Mouse (Mus musculus): ENCODE measurements around the gene Gabrp.

Gene Gabrp

DNA sequence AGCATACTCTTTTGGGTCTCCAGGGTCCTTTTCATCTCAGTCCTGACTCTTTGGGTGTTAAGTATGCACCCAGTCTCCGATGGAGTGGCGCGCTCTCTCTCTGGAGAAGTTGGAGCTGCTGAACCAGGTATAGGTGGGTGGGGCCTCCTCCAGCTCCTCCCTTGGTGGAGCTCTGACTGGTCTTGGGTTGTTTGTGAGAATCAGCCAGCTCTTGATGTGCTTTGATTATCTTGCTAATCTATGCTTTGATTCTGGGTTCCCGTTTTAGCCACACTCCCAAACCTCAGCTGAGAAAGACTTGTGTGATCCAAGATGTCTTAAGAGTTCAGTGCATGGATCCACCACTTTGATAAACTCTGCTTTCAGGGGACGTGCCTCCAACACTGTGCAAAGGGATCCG lies at the start of gene Gabrp:
Gene Gabrp (minus strand): TSS at position 101 of the 400 bp plus-strand sequence.
- no peak for DNase-seq (ENCODE audit: low spot score)

DNA sequence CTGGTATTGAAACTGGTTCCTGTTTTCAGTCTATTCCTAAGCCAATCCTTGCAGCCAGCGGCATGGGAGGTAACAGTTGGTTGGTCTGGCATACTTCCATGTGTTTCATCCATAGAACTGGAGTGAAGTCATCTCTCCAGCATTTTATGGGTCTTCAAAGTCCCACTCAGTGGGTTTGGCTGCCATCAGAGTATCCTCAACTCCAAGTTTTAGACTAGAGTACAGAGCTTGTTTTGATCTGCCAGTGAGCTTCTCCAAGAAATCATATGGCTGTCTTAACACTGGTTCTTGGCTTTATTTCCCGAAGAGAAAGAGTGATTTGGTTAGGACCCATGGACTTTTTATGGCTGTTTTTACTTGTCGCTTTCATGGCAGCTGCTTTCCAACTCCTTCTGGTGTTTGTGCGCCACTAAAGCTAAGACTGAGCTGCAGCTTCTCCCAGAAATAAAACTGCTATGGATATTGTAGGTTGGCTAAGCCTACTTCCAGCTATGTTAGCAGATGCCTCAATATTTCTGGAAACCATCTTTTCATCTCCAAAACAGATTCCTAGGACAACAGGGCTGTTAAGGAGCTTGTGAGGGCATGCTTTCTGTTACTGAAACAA lies 48.5 kb upstream of the Gabrp start:
- peak; percentile 5 for DNase-seq (ENCODE audit: low spot score)

DNA sequence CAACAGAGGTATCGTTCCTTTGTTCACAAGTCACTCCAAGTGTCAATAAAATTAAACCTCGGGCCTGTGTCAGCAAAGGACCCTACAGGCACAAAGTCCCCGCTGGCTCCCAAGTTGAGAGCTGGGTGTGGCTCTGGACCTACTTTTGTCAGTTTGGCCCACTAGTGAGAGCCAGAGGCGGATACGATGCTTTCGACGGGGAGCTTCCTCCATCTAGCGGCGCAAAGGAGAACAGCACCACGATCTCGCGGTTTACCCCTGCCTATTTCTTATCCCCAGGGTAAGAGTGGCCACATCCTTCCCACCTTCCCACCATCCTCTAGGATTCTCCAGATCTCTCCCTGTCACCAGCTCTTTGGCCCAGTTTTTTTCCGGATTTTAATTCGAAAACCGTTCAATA lies 35.5 kb upstream of the Gabrp start:
- DNase-seq (ENCODE audit: low spot score) = peak; percentile 74

DNA sequence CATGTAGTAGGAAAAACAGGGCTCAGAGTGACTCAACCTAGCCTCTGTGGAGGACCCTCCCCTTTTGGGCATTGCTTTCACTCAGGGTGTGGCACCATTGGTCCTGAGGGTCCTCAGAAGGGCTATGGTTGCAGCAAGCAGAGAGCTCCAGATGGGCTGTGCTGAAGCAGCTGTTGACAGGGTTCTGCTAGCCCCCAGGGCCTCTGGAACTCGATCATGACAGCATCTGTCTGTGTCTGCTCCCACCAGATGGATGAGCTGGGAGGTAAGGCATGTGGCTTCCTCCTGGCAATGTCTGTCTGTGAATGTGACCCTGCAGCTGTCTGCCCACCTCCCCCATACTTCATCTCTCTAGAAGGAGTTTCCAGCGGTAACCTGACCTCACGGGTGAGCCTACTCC lies 29.0 kb upstream of the Gabrp start:
- no peak for DNase-seq (ENCODE audit: low spot score)

DNA sequence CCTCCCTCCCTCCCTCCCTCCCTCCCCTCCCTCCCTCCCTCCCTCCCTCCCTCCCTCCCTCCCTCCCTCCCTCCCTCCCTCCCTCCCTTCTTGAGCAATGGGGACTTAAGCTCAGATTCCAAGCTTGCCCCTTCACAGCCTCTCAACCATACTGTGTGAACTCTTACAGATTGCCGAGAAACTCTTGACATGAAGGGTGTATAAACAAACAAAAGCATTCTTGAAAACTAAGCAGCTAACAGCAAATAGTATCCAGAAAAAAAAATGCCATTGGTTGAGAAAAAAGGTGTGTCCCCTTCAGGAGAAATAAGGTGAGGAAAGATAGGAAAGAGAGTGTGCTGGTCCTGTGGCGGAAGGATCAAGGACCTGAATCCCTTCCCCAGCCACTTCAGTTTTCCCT lies 24.4 kb upstream of the Gabrp start:
- no peak for DNase-seq (ENCODE audit: low spot score)

DNA sequence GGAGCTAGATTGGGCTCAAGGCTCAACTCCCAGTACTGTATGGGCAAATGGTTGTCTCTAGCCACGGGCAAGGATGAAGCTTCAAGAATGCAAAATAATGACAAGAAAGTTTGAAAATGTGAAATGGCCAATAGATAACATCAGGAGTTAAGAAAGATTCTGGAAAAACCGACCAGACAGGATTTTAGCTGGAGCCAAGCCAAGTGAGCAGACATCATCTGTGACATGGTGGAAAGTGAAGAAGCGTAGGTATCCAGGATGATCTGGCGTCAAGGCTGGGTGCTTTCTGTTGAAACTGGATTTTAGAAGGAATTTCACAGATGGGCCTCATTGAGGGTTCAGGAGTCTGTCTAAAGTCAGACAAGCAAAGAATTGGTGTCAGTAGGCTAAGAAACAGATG lies 20.2 kb upstream of the Gabrp start, which contains the start of gene D130052B06Rik:
Gene D130052B06Rik (plus strand): TSS at position 317 of the 400 bp plus-strand sequence.
- DNase-seq (ENCODE audit: low spot score) = no peak

DNA sequence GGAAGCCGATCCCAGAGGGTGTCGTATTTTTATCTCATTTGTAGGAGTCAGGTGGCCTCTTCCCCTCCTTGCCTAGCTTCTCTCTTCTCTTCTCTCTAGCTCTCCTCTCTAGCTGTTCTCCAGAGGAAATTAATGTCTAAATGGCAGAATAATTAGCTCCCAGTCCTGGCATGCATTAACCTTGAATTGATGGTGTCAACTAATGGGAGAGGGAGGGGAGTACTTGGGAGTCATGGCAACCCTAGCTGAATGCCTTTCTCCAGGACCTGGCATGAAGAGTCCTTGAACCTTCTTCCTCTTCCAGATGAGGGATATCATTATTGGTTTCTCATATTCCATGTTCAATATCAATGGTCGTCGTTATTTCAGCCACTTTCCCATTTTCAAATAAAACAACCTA lies 17.9 kb upstream of the Gabrp start:
- DNase-seq (ENCODE audit: low spot score) = no peak

DNA sequence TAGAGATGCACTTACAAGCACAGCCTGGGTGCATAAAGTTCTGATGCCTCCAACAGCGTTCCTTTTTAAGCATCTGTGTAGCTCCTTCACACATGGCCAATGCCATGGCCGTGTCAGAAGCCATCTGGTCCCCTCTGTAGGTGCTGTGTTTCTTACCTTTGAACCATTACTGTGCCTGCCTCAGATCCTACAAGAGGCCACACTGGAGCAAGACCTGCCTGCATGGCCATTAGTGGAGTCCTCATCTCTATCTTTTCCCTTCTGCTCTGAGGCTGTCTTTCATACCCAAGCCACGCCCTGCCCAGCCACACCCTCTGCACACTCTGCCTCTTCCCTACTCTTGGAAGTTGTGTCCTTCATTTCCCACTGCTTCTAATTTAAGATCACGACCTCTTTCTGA lies 14.1 kb upstream of the Gabrp start:
- DNase-seq (ENCODE audit: low spot score) = no peak

DNA sequence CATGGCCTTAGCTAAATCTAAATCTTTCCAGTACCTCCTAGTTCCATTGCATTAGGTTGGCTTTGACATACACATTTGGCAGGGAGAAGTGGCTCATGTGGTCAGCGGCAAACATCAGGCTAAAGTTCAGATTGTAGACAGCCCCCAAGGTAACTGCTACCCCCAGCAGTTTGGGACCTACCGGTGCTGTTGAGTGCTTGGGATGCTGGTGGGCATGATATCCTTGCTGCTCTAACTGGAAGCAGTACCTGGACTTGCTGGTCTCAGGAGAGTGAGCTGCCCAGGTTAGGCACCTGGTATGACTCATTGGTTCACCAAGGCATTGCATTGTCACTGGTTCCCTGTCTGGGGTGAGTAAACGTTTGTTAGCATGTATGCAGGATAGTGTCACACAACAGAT lies 12.0 kb upstream of the Gabrp start:
- DNase-seq (ENCODE audit: low spot score) = no peak

DNA sequence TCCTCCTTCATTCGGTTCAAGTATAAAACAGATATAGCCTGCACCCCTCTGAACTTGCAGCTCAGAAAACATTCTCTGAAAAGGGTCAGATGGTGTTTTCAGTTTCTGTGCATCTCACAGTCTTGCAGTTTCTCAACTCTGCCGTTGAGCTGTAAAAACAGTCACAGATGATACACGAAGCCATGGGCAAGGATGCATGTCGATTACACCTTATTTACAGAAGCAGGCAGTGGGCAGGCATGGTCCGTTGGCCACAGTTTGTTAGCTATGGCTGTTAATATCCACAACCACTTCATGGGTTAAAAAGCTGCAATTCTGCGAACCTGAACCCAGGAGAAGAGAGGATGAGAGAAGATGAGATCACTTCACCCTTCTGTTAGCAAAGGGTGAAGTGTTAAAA lies 7.9 kb upstream of the Gabrp start:
- no peak for DNase-seq (ENCODE audit: low spot score)

DNA sequence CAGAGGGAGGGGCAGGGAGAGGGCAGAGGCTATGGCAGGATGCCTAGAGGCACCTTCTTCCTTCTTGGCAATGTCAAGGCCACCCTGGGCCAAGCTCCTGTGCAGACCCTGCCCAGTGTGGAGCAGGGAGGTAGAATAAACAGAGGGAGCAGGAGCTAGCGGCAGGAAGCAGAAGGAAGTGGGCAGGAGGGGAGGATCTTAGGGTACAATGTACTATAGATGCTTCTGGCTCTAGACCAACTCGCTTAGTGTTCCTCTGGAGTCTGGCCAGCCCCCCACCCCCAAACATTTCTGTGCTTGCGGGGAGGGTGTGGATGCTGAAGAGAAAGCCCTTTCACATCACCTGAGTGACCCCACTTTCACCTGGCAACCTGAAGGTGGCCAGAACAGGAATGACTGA lies 862 bp upstream of the Gabrp start:
- DNase-seq (ENCODE audit: low spot score) = no peak

DNA sequence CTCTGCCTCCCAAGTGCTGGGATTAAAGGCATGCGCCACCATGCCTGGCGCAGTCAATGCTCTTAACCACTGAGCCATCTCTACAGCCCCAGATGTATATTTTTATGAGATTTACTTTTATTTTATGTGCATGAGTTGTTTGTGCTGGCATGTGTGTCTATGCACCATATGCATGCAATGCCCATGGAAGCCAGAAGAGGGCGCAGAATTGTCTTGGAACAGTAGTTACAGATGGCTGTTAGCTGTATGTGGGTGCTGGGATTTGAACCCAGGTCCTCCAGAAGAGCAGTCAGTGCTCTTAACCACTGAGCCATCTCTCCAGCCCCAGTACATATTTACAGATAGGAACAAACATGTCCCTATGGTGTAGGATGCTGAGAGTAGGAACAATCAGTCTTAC lies 3.8 kb downstream of the Gabrp start:
- no peak for DNase-seq (ENCODE audit: low spot score)

DNA sequence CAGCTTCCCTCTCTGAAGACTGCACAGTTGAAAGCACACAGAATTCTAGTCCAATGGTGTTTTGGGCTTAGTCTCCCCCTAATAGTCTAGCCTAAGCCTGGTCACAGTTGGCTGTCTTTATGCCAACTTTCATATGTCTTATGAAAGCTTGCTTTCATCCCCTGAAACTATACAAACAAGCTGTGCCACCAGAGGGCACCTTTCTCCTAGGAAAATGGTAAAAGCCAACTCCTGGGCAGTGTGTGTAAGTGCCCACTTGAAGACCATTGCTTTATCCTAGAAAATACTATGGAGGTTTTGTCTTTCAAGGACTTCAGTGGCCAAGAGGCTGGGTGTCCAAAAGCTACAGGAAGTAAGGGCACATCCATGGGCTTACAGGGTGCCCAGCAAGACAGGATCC lies 8.3 kb downstream of the Gabrp start:
- peak; percentile 21 for DNase-seq (ENCODE audit: low spot score)

DNA sequence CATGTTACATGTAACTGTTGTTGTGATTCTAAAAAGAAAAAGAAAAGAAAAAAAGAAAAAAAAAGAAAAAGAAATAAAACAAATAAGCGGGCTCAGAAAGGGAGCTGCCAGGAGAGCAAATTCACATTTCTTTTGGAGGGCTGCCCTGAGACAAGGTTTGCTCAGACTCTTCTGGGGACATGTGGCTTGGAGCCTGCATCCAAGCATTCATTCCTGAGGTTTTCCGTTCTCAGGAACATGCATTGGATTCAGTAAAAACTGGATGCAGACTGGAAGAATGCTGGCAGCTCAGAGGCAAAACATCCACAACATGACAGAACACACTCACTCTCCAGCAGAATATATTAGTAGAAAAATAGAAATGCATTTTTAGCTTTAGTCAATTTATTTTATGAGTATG lies 14.8 kb downstream of the Gabrp start:
- no peak for DNase-seq (ENCODE audit: low spot score)

DNA sequence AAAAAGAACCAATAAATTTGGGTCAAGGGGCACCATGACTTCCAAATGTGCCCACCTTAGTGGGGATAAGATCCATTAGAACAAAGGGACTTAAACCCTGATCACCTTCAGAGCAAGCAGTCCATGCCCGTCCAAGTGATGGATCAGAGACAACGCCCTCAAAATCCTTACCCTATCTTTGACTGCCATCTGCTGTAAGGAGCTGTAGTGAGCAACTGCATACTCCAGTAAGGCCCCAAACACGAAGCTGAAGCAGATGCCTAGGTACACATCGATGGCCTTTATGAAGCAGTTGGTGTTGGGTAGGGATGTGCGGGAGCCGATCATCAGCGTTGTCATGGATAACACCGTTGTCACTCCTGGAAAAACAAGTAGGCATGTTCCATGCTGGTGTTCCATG lies 24.6 kb downstream of the Gabrp start:
- DNase-seq (ENCODE audit: low spot score) = peak; percentile 35

DNA sequence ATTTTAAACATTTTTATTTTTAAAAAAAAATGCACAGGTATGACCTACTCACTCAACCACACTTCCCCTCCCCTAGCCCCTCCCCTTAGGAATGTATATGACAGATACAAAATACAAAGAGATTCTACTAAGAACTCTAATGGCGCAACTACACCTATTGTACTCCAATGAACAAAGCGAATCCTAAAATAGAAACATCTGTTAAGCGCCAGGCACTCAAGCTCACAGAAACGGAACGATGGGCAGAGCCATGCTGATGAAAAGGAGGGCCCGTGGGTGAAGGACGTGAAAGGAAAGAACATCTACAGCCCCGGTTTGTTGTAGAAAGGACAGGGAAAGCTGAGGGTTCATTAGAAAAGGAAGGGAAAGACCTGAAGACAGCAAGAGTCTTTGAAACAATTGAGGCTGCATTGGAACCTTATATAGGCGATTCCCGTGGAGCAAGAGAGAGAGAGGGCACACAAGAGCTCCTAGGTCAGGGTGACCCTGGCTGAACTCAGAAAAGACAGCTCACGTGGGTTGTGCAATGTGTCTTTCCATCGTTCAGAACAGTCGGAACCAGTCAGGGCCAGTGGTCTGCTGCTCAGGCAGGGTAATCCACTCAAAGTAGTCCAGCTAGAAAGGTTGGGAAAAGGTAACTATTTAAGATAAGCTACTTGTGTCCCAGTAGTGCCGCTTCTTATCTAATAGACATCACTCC lies 27.7 kb downstream of the Gabrp start:
- DNase-seq (ENCODE audit: low spot score) = no peak

DNA sequence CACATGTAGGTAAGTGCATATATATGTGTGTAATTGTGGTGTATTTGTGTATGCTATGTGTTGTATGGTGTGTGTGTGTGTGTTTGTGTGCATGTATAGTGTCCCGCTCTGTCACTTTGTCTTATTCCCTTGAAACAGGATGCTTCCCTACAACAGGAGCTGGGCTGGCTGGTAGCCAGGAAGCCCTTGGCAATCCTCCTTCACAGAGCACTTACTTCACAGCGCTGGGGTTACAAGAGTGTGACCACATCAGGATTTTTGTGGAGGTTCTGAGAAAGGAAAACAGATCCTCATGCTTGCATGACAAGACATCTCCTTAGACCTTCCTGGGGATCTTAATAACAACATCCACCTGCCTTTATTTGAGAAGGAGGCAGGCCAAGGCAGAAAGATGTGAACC lies 31.4 kb downstream of the Gabrp start:
- no peak for DNase-seq (ENCODE audit: low spot score)

DNA sequence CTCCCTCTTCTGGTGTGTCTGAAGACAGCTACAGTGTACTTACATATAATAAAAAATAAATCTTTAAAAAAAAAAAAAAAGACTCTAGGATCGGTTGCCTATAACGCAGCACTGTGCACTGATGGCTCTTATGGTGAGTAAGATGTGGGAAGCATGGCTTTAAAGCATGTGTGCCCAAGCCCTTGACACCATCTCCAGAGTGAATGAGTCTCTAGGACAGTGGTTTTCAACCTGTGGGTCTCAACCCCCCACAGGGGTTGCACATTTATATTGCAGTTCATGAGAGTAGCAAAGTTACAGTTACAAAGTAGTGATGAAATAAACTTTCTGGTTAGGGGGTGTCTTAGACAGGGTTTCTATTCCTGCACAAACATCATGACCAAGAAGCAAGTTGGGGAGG lies 33.8 kb downstream of the Gabrp start:
- no peak for DNase-seq (ENCODE audit: low spot score)

DNA sequence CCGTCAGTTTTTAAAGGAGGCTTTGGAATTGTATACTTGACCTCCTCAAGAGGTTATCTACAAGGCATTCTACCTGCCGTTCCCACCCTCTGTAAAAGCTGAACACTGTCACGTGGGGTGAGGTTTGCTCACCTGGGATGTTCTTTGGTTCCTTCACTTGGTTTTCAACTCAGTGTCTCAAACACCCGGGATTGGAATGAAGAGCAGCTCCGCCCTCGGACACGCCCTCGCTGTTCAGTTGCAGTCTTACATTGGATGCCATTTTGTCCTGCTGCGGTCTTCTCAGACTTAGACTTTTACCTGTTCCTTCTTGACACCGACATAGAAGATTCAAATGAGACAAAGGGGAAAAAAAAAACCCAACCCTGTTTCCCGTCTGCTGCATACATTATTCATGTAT lies 34.6 kb downstream of the Gabrp start:
- no peak for DNase-seq (ENCODE audit: low spot score)

DNA sequence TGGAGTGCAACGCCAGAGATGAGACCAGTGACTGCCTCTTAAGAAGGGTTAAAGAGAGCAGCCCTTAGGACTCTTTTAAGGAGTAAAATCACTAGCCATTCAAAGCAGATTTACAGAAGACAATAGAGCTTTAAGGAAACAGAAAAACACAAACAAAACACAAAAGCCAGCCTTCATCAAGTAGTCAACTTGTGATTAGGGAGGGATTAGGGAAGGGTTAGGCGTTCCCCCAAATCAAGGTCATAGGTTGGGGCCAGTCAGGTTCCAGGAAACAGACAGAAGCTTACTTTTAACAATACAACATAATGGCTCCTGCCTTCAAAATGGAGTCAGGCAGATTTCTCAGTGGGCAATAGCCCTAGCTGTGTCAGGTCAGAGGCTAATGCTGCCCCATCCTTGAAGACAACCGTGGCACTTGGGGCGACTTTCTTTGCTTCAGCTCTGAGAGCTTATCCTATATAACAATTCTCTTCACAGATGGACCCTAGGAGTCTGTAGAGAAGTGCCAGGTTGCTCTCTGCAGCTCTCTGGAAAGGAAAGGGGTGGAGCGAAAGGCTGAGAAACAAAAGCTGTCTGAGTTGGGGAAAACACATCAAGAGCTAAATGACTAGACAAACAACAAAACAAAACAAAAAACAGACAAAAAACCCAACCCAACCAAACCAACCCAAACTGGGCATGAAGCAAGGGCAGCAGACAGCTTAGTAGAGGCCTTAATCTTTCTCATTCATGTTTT lies 41.2 kb downstream of the Gabrp start:
- no peak for DNase-seq (ENCODE audit: low spot score)

DNA sequence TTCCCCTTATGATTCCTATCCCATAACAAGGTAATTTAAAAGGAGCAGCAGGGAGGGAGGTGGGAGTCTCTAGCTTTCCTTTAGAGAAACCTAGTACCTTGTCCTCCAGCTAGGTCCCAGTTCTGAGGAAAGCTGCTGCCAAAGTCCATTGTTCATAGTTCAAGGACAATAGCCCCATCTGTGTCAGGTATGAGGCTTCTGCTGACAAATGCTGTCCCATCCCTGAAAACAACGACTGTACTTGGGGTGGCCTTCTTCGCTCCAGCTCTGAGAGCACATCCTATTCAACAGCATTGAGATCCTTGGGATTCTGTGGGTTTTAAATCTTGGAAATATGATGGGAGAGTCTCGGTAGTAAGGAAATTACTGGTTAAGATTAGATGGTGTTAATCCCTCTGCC lies 42.1 kb downstream of the Gabrp start:
- no peak for DNase-seq (ENCODE audit: low spot score)

DNA sequence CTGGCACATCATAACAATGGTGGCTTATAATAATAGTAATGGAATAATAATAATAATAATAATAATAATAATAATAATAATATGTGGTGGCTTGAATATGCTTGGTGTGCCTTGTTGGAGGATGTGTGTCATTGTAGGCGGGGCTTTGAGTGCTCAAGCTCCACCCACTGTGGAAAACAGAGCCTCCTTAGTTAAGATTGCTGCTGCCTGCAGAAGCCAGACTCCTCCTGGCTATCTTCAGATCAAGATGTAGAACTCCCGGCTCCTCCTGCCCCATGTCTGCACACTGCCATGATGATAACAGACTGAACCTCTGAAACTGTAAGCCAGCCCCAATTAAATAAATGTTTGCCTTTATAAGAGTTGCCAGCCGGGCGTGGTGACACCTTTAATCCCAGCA lies 44.2 kb downstream of the Gabrp start:
- DNase-seq (ENCODE audit: low spot score) = no peak

DNA sequence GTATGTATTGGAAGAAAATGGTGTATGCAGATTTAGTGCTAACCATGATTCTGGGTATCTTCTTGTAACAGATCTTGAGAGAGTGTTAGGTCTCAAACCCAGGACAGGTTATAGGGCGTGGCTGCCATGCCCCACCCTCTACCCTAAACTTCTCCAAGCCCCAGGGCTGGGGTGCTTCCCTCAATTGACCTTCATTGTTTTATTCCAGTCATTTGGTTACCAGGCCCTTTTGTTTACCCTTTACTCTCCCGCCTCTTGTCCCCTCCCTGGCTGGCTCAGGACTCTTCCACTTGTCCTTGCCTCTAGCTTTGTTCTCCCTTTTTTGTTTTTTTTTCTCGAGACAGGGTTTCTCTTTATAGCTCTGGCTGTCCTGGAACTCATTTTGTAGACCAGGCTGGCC lies 45.2 kb downstream of the Gabrp start:
- DNase-seq (ENCODE audit: low spot score) = no peak

DNA sequence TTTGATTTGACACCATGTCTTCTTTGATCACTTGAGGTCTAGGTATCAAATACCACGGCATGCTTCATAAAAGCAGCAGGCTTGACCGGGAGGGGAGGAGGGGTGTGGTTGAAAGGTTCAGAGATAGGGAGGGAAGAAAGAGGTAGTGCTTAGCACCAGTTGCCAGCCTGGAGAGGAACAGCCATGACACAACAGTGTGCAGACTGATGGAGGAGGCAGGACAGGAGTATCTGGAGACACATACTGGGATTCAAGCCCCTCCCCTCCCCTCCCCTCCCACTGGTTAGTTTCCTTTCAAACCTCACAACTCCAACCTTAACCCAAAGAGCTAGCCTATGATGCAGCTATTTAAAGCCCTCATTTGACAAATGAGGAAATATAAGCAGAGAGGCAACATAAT lies 49.2 kb downstream of the Gabrp start:
- DNase-seq (ENCODE audit: low spot score) = no peak
